Mouse (Mus musculus) R1 (cell line): ENCODE results near the gene Olfr361.
"Not testable (repeated sequence)": the region's sequence is repeated elsewhere in the genome, so short reads cannot be mapped to it uniquely, and the experiment has no call there.

Experiments used
- DNase-seq: peaks from one replicate; pipeline ENCODE4 v3.0.0-alpha.2; 2018; ENCODE audit warnings: low read depth, low spot score

The Olfr361 gene

DNA sequence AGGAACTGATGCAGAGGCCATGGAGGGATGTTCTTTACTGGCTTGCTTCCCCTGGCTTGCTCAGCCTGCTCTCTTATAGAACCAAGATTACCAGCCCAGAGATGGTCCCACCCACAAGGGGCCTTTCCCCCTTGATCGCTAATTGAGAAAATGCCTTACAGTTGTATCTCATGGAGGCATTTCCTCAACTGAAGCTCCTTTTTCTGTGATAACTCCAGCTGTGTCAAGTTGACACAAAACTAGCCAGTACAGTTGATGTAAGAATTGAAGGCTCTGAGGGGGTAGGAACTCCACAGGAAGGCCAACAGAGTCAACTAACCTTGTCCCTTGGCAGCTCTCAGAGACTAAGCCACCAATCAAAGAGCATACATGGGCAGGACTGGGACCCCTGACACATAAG is at the start of gene Olfr361:
Olfr361 (minus strand) TSS at position 101 of the 400 bp plus-strand sequence.
- DNase-seq, result not testable (repeated sequence)

DNA sequence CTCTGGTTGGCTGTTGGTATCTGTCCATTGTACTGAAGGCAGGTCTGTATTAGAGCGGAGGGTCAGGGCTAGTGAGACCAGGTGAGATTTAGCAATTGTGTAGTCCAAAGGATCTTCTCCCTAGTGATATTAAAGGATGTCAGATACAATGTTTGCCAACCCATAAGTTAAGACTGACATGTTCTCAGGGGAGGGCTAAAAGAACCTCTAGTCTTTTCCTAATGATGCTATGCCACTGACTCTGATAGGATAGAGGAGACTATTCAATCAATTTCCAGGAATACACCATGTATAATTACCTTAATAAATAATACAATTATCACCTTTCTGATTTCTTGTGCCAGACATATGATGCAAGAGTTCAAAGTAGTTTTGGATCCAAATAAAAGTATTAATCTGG is 28.7 kb upstream of the Olfr361 start, which contains the start of gene Olfr362:
Olfr362 (minus strand) TSS at position 101 of the 400 bp plus-strand sequence.
- no peak for DNase-seq

- DNase-seq, result no peak
These were observed 23.6 kb downstream of the Olfr361 start, which contains the start of gene Olfr360 for GRCm38 (mm10) chr2:37065446-37065845. TSS of gene Olfr360 (plus strand) at chr2:37065746.
